Mouse (Mus musculus) neural tube, embryonic 11.5 days (tissue): ENCODE data around the gene Uox. TPM values are rescaled to one million over a fixed set of nuclear protein-coding genes. Genes with fewer than 3 reads are reported as not detected.

Experiments
- ATAC-seq: fragments of 200-750 bp; cut with Nextera tagmentation; 2 replicates; pipeline ENCODE4 v1.8.0; 2017; ENCODE audit warnings: moderate number of reproducible peaks, mild to moderate bottlenecking, moderate TSS enrichment, moderate library complexity; ENCODE audit not compliant: insufficient read depth, low FRiP score, low TSS enrichment
- DNase-seq: peaks from one replicate; pipeline ENCODE4 v3.0.0-alpha.2; 2015; ENCODE audit warnings: low spot score
- H3K27ac ChIP-seq: fragments of 300-500 bp; sonication (generic); 2 replicates; pipeline ENCODE4 v1.5.1; 2014; ENCODE audit warnings: low read depth, mild to moderate bottlenecking, low read length
- H3K27me3 ChIP-seq: fragments of 300-500 bp; sonication (generic); 2 replicates; pipeline ENCODE4 v1.6.1; 2014; ENCODE audit warnings: mild to moderate bottlenecking, low read length, mixed read lengths; ENCODE audit not compliant: control insufficient read depth, insufficient read depth
- H3K36me3 ChIP-seq: fragments of 300-500 bp; sonication (generic); 2 replicates; pipeline ENCODE4 v1.6.1; 2014; ENCODE audit warnings: mild to moderate bottlenecking, low read length, moderate library complexity, mixed read lengths; ENCODE audit not compliant: control insufficient read depth, insufficient read depth
- H3K4me1 ChIP-seq: fragments of 300-500 bp; sonication (generic); 2 replicates; pipeline ENCODE4 v1.6.1; 2014; ENCODE audit warnings: low read length, mixed read lengths; ENCODE audit not compliant: control insufficient read depth, insufficient read depth
- H3K4me2 ChIP-seq: fragments of 300-500 bp; sonication (generic); 2 replicates; pipeline ENCODE4 v1.6.1; 2014; ENCODE audit warnings: low read depth, mild to moderate bottlenecking, moderate library complexity
- H3K4me3 ChIP-seq: fragments of 300-500 bp; sonication (generic); 2 replicates; pipeline ENCODE4 v1.5.1; 2014; ENCODE audit warnings: low read depth, low read length
- H3K9ac ChIP-seq: fragments of 300-500 bp; sonication (generic); 2 replicates; pipeline ENCODE4 v1.6.1; 2014; ENCODE audit warnings: mild to moderate bottlenecking, low read length
- H3K9me3 ChIP-seq: fragments of 300-500 bp; sonication (generic); 2 replicates; pipeline ENCODE4 v1.6.1; 2016; ENCODE audit warnings: low read length; ENCODE audit not compliant: control insufficient read depth
- WGBS: fragments of 180-500 bp; shearing (Covaris S2); extraction: QIAGEN DNeasy Blood & Tissue Kit; methylation state at CpG from one replicate; pipeline ENCODE4 v1.1.7; 2014; 5-methylcytosine and 5-hydroxymethylcytosine counted together
- polyA plus RNA-seq: library from polyadenylated mRNA; unstranded; fragments of >200 nt; fragmentation: Nextera tagmentation; extraction: Ambion mirVana; gene quantifications from 2 replicates; pipeline ENCODE4 v1.2.1, GENCODE M21; 2014

Uox gene
- polyA plus RNA-seq, 1 experiment from 2014 or later = not detected

GRCm38 (mm10) chr3:146610322-146610721 lies 40.1 kb downstream of the Uox start:
- H3K4me1 ChIP-seq = no peaks in the 10 kb centered on the region
- DNase-seq (no peak), ATAC-seq (no peak)
- H3K9ac ChIP-seq = no peak overlapping the region
- H3K27ac ChIP-seq = no peak overlapping the region
- no peak overlapping the region for H3K4me3 ChIP-seq
- H3K27me3 ChIP-seq = no peaks in the 10 kb centered on the region
- WGBS = 88% methylated on average over 10 of the region's 10 CpGs
- H3K4me2 ChIP-seq = no peak overlapping the region
- H3K9me3 ChIP-seq = no peaks in the 10 kb centered on the region
- H3K36me3 ChIP-seq = no peaks in the 10 kb centered on the region

- Histone ChIP-seq H3K36me3 (no peaks in the 10 kb centered on the region), H3K27ac (no peak overlapping the region), H3K9ac (no peak overlapping the region), H3K4me2 (no peak overlapping the region), H3K4me3 (no peak overlapping the region), H3K27me3 (no peaks in the 10 kb centered on the region), H3K4me1 (no peaks in the 10 kb centered on the region), H3K9me3 (no peaks in the 10 kb centered on the region)
- WGBS = 86% methylated on average over 4 of the region's 4 CpGs
- DNase-seq (no peak), ATAC-seq (no peak)
Measured at GRCm38 (mm10) chr3:146611261-146611660, 41.0 kb downstream of the Uox start.

GRCm38 (mm10) chr3:146611821-146612220 lies 41.6 kb downstream of the Uox start:
- H3K4me2 ChIP-seq = no peak overlapping the region
- H3K4me1 ChIP-seq = no peaks in the 10 kb centered on the region
- no peak for ATAC-seq
- WGBS = 94% methylated on average over 4 of the region's 4 CpGs
- no peak overlapping the region for H3K27ac ChIP-seq
- H3K4me3 ChIP-seq = no peak overlapping the region
- H3K9ac ChIP-seq = no peak overlapping the region
- no peaks in the 10 kb centered on the region for H3K27me3 ChIP-seq
- no peak for DNase-seq
- H3K9me3 ChIP-seq = no peaks in the 10 kb centered on the region
- no peaks in the 10 kb centered on the region for H3K36me3 ChIP-seq

- no peak within 1 kb of the TSS for H3K4me3 ChIP-seq
- DNase-seq (no peak), ATAC-seq (no peak)
- H3K36me3 ChIP-seq = no peaks in the 10 kb centered on the region
- no peak within 1 kb of the TSS for H3K4me2 ChIP-seq
- H3K9ac ChIP-seq = no peak within 1 kb of the TSS
- H3K27ac ChIP-seq = no peak within 1 kb of the TSS
- no peaks in the 10 kb centered on the region for H3K4me1 ChIP-seq
- no peaks in the 10 kb centered on the region for H3K27me3 ChIP-seq
- no peaks in the 10 kb centered on the region for H3K9me3 ChIP-seq
- WGBS = 95% methylated on average over 4 of the region's 4 CpGs
Measured at GRCm38 (mm10) chr3:146615496-146615895, 45.3 kb downstream of the Uox start, which contains the start of gene Dnase2b. TSS of gene Dnase2b (minus strand) at chr3:146615596.

- no peak for DNase-seq
- H3K4me3 ChIP-seq = no peak overlapping the region
- no peak for ATAC-seq
- H3K27ac ChIP-seq = no peak overlapping the region
- no peaks in the 10 kb centered on the region for H3K27me3 ChIP-seq
- no peaks in the 10 kb centered on the region for H3K9me3 ChIP-seq
- H3K9ac ChIP-seq = no peak overlapping the region
- no peaks in the 10 kb centered on the region for H3K4me1 ChIP-seq
- 82% methylated on average over 5 of the region's 5 CpGs for WGBS
- H3K4me2 ChIP-seq = no peak overlapping the region
- H3K36me3 ChIP-seq = no peaks in the 10 kb centered on the region
Measured at GRCm38 (mm10) chr3:146616533-146617283, 46.5 kb downstream of the Uox start.

GRCm38 (mm10) chr3:146617946-146618345 lies 47.7 kb downstream of the Uox start:
- no peak overlapping the region for H3K4me2 ChIP-seq
- no peak overlapping the region for H3K4me3 ChIP-seq
- no peak overlapping the region for H3K27ac ChIP-seq
- no peaks in the 10 kb centered on the region for H3K9me3 ChIP-seq
- H3K36me3 ChIP-seq = no peaks in the 10 kb centered on the region
- H3K4me1 ChIP-seq = no peaks in the 10 kb centered on the region
- no peak for ATAC-seq
- no peak for DNase-seq
- no peak overlapping the region for H3K9ac ChIP-seq
- no peaks in the 10 kb centered on the region for H3K27me3 ChIP-seq

- H3K36me3 ChIP-seq = no peaks in the 10 kb centered on the region
- 82% methylated on average over 4 of the region's 4 CpGs for WGBS
- no peak for DNase-seq
- no peak for ATAC-seq
- no peak overlapping the region for H3K27ac ChIP-seq
- H3K4me2 ChIP-seq = no peak overlapping the region
- no peaks in the 10 kb centered on the region for H3K4me1 ChIP-seq
- no peak overlapping the region for H3K9ac ChIP-seq
- no peaks in the 10 kb centered on the region for H3K9me3 ChIP-seq
- no peak overlapping the region for H3K4me3 ChIP-seq
- no peaks in the 10 kb centered on the region for H3K27me3 ChIP-seq
Measured at GRCm38 (mm10) chr3:146618357-146618756, 48.1 kb downstream of the Uox start.

- DNase-seq (no peak), ATAC-seq (no peak)
- Histone ChIP-seq H3K9me3 (no peaks in the 10 kb centered on the region), H3K4me3 (no peak overlapping the region), H3K4me2 (no peak overlapping the region), H3K27me3 (no peaks in the 10 kb centered on the region), H3K27ac (no peak overlapping the region), H3K4me1 (no peaks in the 10 kb centered on the region), H3K36me3 (no peaks in the 10 kb centered on the region), H3K9ac (no peak overlapping the region)
- WGBS = 93% methylated on average over 10 of the region's 10 CpGs
Measured at GRCm38 (mm10) chr3:146620101-146620500, 49.9 kb downstream of the Uox start.

GRCm38 (mm10) chr3:146620555-146621249 lies 50.5 kb downstream of the Uox start:
- DNase-seq (no peak), ATAC-seq (no peak)
- Histone ChIP-seq H3K27me3 (no peaks in the 10 kb centered on the region), H3K4me1 (no peaks in the 10 kb centered on the region), H3K36me3 (no peaks in the 10 kb centered on the region), H3K9me3 (no peaks in the 10 kb centered on the region), H3K9ac (no peak overlapping the region), H3K27ac (no peak overlapping the region), H3K4me3 (no peak overlapping the region), H3K4me2 (no peak overlapping the region)
- whole genome bisulfite sequencing = 90% methylated on average over 14 of the region's 14 CpGs
